Mouse (Mus musculus) midbrain, embryonic 16.5 days (tissue): Measurements from ENCODE around the gene Cops9. TPM values are rescaled to one million over a fixed set of nuclear protein-coding genes. Genes with fewer than 3 reads are reported as not detected.

ENCODE experiments used
- ATAC-seq: fragments of 200-750 bp; cut with Nextera tagmentation; 2 replicates; pipeline ENCODE4 v1.8.0; 2017; ENCODE audit warnings: moderate TSS enrichment
- H3K27ac ChIP-seq: fragments of 300-500 bp; sonication (generic); 2 replicates; pipeline ENCODE4 v1.5.1; 2014; ENCODE audit warnings: mild to moderate bottlenecking, low read length, mixed read lengths
- H3K27me3 ChIP-seq: fragments of 300-500 bp; sonication (generic); 2 replicates; pipeline ENCODE4 v1.6.1; 2014; ENCODE audit warnings: low read depth, low read length, mixed read lengths; ENCODE audit not compliant: control insufficient read depth, insufficient read depth
- H3K36me3 ChIP-seq: fragments of 300-500 bp; sonication (generic); 2 replicates; pipeline ENCODE4 v1.6.1; 2014; ENCODE audit warnings: mild to moderate bottlenecking, low read length, moderate library complexity, mixed read lengths; ENCODE audit not compliant: control insufficient read depth, insufficient read depth
- H3K4me1 ChIP-seq: fragments of 300-500 bp; sonication (generic); 2 replicates; pipeline ENCODE4 v1.6.1; 2014; ENCODE audit warnings: mild to moderate bottlenecking, low read length, mixed read lengths; ENCODE audit not compliant: control insufficient read depth, insufficient read depth
- H3K4me2 ChIP-seq: fragments of 300-500 bp; sonication (generic); 2 replicates; pipeline ENCODE4 v1.6.1; 2014; ENCODE audit warnings: mild to moderate bottlenecking, low read length, mixed read lengths
- H3K4me3 ChIP-seq: fragments of 300-500 bp; sonication (generic); 2 replicates; pipeline ENCODE4 v1.5.1; 2014; ENCODE audit warnings: low read depth, mild to moderate bottlenecking, low read length, moderate library complexity, mixed read lengths
- H3K9ac ChIP-seq: fragments of 300-500 bp; sonication (generic); 2 replicates; pipeline ENCODE4 v1.6.1; 2014; ENCODE audit warnings: low read depth, low read length, mixed read lengths
- H3K9me3 ChIP-seq: fragments of 300-500 bp; sonication (generic); replicated peaks from 2 replicates; pipeline ENCODE4 v1.6.1; 2014; ENCODE audit warnings: mild to moderate bottlenecking, low read length, mixed read lengths; ENCODE audit not compliant: control insufficient read depth, poor library complexity, severe bottlenecking
- WGBS: fragments of 180-500 bp; shearing (Covaris S2); extraction: QIAGEN DNeasy Blood & Tissue Kit; methylation state at CpG from one replicate; pipeline ENCODE4 v1.1.7; 2014; 5-methylcytosine and 5-hydroxymethylcytosine counted together
- polyA plus RNA-seq: library from polyadenylated mRNA; unstranded; fragments of >200 nt; fragmentation: Nextera tagmentation; extraction: Ambion mirVana; gene quantifications from 2 replicates; pipeline ENCODE4 v1.2.1, GENCODE M21; 2015

The Cops9 gene
- polyA plus RNA-seq, 1 experiment from 2014 or later = 521 TPM

DNA sequence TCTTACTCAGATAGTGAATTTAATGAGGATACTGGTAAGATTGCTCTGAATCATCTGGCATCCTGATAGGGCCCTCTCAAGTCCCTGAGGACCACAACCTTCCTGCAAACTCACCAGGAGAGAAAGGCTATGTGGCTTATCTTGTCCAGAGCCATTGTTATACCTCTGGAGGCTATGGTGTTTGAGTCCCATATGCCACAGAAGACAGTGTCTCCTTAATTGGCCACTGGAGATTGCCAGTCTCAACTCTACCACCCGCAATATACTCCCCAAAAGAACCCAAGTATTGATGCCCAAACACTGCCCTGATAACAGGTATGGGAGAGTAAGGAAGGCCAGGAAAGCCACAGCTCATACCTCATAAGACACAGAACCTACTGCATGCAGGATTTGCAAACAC is 36.3 kb downstream of the Cops9 start, which contains the start of gene Olfr1410:
Gene Olfr1410, plus strand, starts transcription at position 301 of the 400 bp plus-strand sequence.
- Histone ChIP-seq H3K27me3 (no peaks in the 10 kb centered on the region), H3K9me3 (no peaks in the 10 kb centered on the region), H3K4me1 (no peaks in the 10 kb centered on the region), H3K9ac (no peak within 1 kb of the TSS), H3K4me3 (no peak within 1 kb of the TSS), H3K36me3 (no peaks in the 10 kb centered on the region), H3K4me2 (no peak within 1 kb of the TSS), H3K27ac (no peak within 1 kb of the TSS)
- WGBS = 90% methylated on average over 1 of the region's 1 CpGs
- ATAC-seq = no peak

DNA sequence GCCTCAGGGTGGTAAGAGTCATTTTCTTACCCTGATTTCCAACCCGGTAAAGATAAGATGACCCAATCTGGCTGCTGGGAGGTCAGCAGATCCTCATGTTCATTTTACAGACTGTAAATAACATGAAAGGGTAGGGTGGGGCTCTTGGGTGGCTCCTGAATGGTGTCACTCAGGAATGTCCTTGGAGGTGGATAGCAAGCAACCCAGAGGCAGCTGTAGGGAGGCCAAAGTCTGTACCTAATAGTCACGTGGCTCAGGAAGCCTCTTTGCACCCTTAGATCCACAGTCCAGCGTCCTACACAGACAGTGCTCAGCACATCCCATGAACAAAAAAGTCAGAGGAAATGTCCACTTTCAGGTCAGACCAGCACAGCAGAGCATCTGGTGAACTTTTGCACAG is 45.8 kb downstream of the Cops9 start:
- no peak overlapping the region for H3K4me2 ChIP-seq
- no peak overlapping the region for H3K27ac ChIP-seq
- H3K4me1 ChIP-seq = no peaks in the 10 kb centered on the region
- no peaks in the 10 kb centered on the region for H3K27me3 ChIP-seq
- 88% methylated on average over 3 of the region's 3 CpGs for WGBS
- H3K9me3 ChIP-seq = no peaks in the 10 kb centered on the region
- no peak for ATAC-seq
- no peak overlapping the region for H3K9ac ChIP-seq
- H3K36me3 ChIP-seq = no peaks in the 10 kb centered on the region
- no peak overlapping the region for H3K4me3 ChIP-seq

DNA sequence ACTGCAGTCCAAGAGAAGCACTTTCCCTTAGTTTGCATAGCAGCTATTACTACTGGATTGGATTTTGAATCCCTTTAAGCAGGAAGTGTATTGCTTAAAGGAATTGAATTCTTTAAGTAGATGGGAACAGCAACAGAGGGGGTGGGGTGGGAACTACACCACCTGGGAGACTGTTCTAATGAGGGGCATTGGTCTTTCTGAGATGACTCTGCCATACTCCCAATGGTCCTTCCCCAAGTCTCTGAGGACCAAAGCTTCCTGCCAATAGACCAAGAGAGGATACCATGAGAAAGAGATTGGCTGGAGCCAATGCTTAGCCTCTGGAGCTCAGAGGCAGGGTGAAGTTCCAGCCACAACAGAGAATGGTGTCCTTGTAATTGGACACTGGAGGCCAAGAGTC is 47.7 kb downstream of the Cops9 start, which contains the start of gene Olfr1411:
Gene Olfr1411, plus strand, starts transcription at position 301 of the 400 bp plus-strand sequence.
- no peak for ATAC-seq

More for the DNA sequence above, 47.7 kb downstream of the Cops9 start, which contains the start of gene Olfr1411:
- Histone ChIP-seq H3K4me2 (no peak within 1 kb of the TSS), H3K9ac (no peak within 1 kb of the TSS), H3K4me3 (no peak within 1 kb of the TSS), H3K9me3 (no peaks in the 10 kb centered on the region), H3K27ac (no peak within 1 kb of the TSS), H3K36me3 (no peaks in the 10 kb centered on the region), H3K27me3 (no peaks in the 10 kb centered on the region), H3K4me1 (no peaks in the 10 kb centered on the region)

Other genes with a start within 250 kb of the Cops9 start
- gene Ndufa10, start 168.1 kb downstream of the Cops9 start, polyA plus RNA-seq = 300 and 309 TPM in 2 replicates
- not detected in 2 replicates for gene Olfr1416, start 156.9 kb downstream of the Cops9 start, polyA plus RNA-seq
- gene Olfr1415, start 145.9 kb downstream of the Cops9 start, polyA plus RNA-seq = not detected in 2 replicates
- gene Olfr1414, start 123.3 kb downstream of the Cops9 start, polyA plus RNA-seq = not detected in 2 replicates
- not detected in 2 replicates for gene Olfr1413, start 70.7 kb downstream of the Cops9 start, polyA plus RNA-seq
- not detected in 2 replicates for gene Olfr1412, start 56.2 kb downstream of the Cops9 start, polyA plus RNA-seq
- not detected in 2 replicates for gene Olfr1411, start 47.6 kb downstream of the Cops9 start, polyA plus RNA-seq
- gene Olfr1410, start 36.2 kb downstream of the Cops9 start, polyA plus RNA-seq = not detected in 2 replicates
- gene Olfr12, start 24.2 kb downstream of the Cops9 start, polyA plus RNA-seq = not detected in 2 replicates
- 0.65 TPM in 1 of 2 replicates, not detected in the other for gene Otos, start 6.9 kb upstream of the Cops9 start, polyA plus RNA-seq
- gene Gpc1, start 189.7 kb upstream of the Cops9 start, polyA plus RNA-seq = 49.3 and 54.6 TPM in 2 replicates